Mouse (Mus musculus) hindbrain, postnatal 0 days (tissue): ENCODE data around the gene Cox14. TPM values are rescaled to one million over a fixed set of nuclear protein-coding genes. Genes with fewer than 3 reads are reported as not detected.

Experiments
- ATAC-seq: fragments of 200-750 bp; cut with Nextera tagmentation; 2 replicates; pipeline ENCODE4 v1.8.0; 2017; ENCODE audit warnings: mild to moderate bottlenecking, moderate TSS enrichment, moderate library complexity
- DNase-seq: peaks from one replicate; pipeline ENCODE4 v3.0.0-alpha.2; 2015; ENCODE audit warnings: low spot score
- H3K27ac ChIP-seq: fragments of 300-500 bp; sonication (generic); 2 replicates; pipeline ENCODE4 v1.5.1; 2014; ENCODE audit warnings: mild to moderate bottlenecking
- H3K27me3 ChIP-seq: fragments of 300-500 bp; sonication (generic); 2 replicates; pipeline ENCODE4 v1.6.1; 2014; ENCODE audit warnings: low read length, mixed read lengths; ENCODE audit not compliant: insufficient read depth
- H3K36me3 ChIP-seq: fragments of 300-500 bp; sonication (generic); 2 replicates; pipeline ENCODE4 v1.6.1; 2014; ENCODE audit warnings: low read length, mixed read lengths; ENCODE audit not compliant: insufficient read depth
- H3K4me1 ChIP-seq: fragments of 300-500 bp; sonication (generic); 2 replicates; pipeline ENCODE4 v1.6.1; 2014; ENCODE audit warnings: antibody characterized with exemption, low read length, mixed read lengths; ENCODE audit not compliant: insufficient read depth
- H3K4me2 ChIP-seq: fragments of 300-500 bp; sonication (generic); 2 replicates; pipeline ENCODE4 v1.6.1; 2014; ENCODE audit warnings: low read depth, mild to moderate bottlenecking, low read length, moderate library complexity, mixed read lengths
- H3K4me3 ChIP-seq: fragments of 300-500 bp; sonication (generic); 2 replicates; pipeline ENCODE4 v1.5.1; 2014; ENCODE audit warnings: low read length
- H3K9ac ChIP-seq: fragments of 300-500 bp; sonication (generic); replicated peaks from 2 replicates; pipeline ENCODE4 v1.6.1; 2014; ENCODE audit warnings: mild to moderate bottlenecking, low read length, moderate library complexity, mixed read lengths
- H3K9me3 ChIP-seq: fragments of 300-500 bp; sonication (generic); 2 replicates; pipeline ENCODE4 v1.6.1; 2016; ENCODE audit warnings: low read length, mixed read lengths
- CTCF ChIP-seq: IDR thresholded peaks from 2 replicates; pipeline ENCODE4 v1.5.1; 2016; ENCODE audit warnings: antibody characterized with exemption, control low read depth, low read depth
- WGBS: fragments of 180-500 bp; shearing (Covaris S2); extraction: QIAGEN DNeasy Blood & Tissue Kit; methylation state at CpG from one replicate; pipeline ENCODE4 v1.1.7; 2014; 5-methylcytosine and 5-hydroxymethylcytosine counted together
- polyA plus RNA-seq: library from polyadenylated mRNA; unstranded; fragments of >200 nt; fragmentation: Nextera tagmentation; extraction: Ambion mirVana; gene quantifications from 2 replicates; pipeline ENCODE4 v1.2.1, GENCODE M21; 2015
- total RNA-seq: library from RNA; depleted of rRNA; stranded (reverse); fragments of >200 nt; gene quantifications from 2 replicates; pipeline ENCODE4 v1.2.3, GENCODE M21; 2014

Gene Cox14
- total and polyA plus RNA-seq, 2 experiments from 2014 or later: 101 to 201 TPM

DNA sequence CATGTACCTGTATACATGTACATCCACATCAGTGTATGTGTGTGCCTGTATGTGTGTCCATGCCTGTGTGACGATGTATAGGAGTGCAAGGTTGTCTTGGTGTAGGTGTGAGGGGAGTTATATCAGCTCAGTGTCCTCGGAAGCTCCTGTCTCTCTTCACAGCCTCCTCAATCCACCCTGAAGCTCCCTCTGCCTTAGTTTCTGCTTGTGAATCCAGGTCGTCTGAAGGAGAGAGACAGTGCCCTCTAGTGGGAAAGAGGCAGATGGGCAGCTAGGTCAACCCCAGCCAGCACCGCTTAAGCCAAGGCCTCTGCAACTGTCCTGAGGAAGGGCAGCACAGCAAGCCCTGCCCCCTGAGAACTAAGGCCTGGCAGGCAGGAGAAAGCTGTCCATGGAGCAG is 36.7 kb upstream of the Cox14 start:
- 2% methylated on average over 4 of the region's 4 CpGs for WGBS
- no peaks in the 10 kb centered on the region for H3K36me3 ChIP-seq

DNA sequence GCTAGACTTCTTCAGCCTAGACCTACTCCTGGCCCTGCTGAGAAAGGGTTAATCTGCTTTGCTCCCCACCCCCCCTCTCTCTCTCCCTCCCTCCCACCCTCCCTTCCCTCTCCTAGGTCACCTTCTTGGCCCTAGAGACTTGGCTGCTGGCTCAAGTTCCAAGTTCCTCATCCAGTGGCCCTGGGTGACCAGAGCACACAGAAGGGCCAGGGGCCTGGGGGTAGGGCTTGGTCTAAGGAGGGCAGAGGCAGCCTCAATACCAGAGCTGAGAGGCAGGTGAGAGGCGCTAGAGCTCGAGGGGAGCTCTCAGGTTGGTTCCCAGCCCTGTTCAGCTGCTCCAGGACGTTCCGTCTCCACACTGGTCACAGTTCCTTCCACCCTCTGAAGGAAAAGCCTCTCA is 34.5 kb upstream of the Cox14 start:
- no peak overlapping the region for H3K27ac ChIP-seq
- H3K9me3 ChIP-seq: no peaks in the 10 kb centered on the region
- H3K36me3 ChIP-seq: no peaks in the 10 kb centered on the region
- H3K9ac ChIP-seq: no peak overlapping the region
- H3K4me1 ChIP-seq: no peaks in the 10 kb centered on the region
- H3K4me3 ChIP-seq: no peak overlapping the region
- 25% methylated on average over 4 of the region's 4 CpGs for WGBS
- no peak for DNase-seq
- ATAC-seq: no peak
- H3K4me2 ChIP-seq: no peak overlapping the region
- no peaks in the 10 kb centered on the region for H3K27me3 ChIP-seq
- no peak for TF ChIP-seq CTCF

More for the DNA sequence above, 36.7 kb upstream of the Cox14 start:
- H3K4me3 ChIP-seq: no peak overlapping the region
- no peaks in the 10 kb centered on the region for H3K4me1 ChIP-seq
- no peak overlapping the region for H3K27ac ChIP-seq
- no peaks in the 10 kb centered on the region for H3K9me3 ChIP-seq
- no peak overlapping the region for H3K9ac ChIP-seq
- TF ChIP-seq CTCF: peak; percentile 96
- peak; percentile 86 for DNase-seq
- H3K4me2 ChIP-seq: no peak overlapping the region
- no peaks in the 10 kb centered on the region for H3K27me3 ChIP-seq
- peak; percentile 57; the same call in 1 of the 2 replicates for ATAC-seq

DNA sequence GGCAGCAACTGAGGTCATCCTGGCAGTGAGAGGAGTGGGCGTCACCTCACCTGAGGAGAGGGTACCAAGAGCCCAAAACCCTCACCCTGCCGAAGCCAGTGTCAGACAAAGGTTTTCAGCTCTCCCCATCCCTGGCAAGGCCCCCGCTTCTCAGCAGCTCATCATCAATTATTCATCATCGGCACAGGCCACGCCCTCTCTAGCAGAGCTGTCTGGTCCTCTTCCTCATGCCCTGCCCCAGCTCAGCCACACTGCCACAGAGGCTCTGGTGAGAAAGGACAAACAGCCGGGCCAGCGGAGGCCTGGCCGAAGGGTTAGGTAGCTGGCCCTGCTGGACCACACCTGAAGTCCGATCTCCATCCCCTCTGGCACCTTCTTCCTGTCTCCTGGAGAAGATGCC is 33.4 kb upstream of the Cox14 start:
- Histone ChIP-seq H3K4me2 (no peak overlapping the region), H3K4me3 (no peak overlapping the region)
- peak; percentile 39 for DNase-seq

DNA sequence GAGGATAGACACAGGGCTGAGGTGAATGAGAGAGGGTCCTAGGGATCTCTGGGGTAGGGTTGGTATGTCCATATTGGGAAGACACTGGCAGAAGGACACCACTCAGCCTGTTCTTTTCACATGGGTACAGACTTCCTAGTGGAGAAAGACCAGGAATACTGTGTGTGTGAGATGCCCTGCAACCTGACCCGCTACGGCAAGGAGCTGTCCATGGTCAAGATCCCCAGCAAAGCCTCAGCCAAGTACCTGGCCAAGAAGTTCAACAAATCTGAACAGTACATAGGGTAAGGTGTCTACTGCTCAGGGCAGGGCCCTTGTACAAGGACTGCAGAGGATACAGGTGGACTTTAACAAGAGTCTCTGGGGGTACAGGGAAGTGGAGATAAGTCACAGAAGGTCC is 28.1 kb upstream of the Cox14 start:
- Histone ChIP-seq H3K4me3 (no peak overlapping the region), H3K9me3 (no peaks in the 10 kb centered on the region), H3K4me2 (no peak overlapping the region), H3K4me1 (0 out of 2 replicates have a peak, but pooled peaks cover 2% of the 10 kb centered on the region), H3K9ac (no peak overlapping the region), H3K27ac (no peak overlapping the region), H3K36me3 (peaks cover 10% of the 10 kb centered on the region; the same call in 1 of the 2 replicates), H3K27me3 (no peaks in the 10 kb centered on the region)
- WGBS: 47% methylated on average over 2 of the region's 2 CpGs
- ATAC-seq (no peak), DNase-seq (no peak)
- TF ChIP-seq CTCF: no peak

More for the DNA sequence above, 33.4 kb upstream of the Cox14 start:
- H3K9me3 ChIP-seq: no peaks in the 10 kb centered on the region
- H3K36me3 ChIP-seq: peaks cover 3% of the 10 kb centered on the region; the same call in 1 of the 2 replicates
- TF ChIP-seq CTCF: no peak
- H3K27ac ChIP-seq: no peak overlapping the region
- ATAC-seq: peak; percentile 46; the same call in 1 of the 2 replicates
- no peaks in the 10 kb centered on the region for H3K4me1 ChIP-seq
- 42% methylated on average over 9 of the region's 9 CpGs for WGBS
- H3K9ac ChIP-seq: no peak overlapping the region
- no peaks in the 10 kb centered on the region for H3K27me3 ChIP-seq

DNA sequence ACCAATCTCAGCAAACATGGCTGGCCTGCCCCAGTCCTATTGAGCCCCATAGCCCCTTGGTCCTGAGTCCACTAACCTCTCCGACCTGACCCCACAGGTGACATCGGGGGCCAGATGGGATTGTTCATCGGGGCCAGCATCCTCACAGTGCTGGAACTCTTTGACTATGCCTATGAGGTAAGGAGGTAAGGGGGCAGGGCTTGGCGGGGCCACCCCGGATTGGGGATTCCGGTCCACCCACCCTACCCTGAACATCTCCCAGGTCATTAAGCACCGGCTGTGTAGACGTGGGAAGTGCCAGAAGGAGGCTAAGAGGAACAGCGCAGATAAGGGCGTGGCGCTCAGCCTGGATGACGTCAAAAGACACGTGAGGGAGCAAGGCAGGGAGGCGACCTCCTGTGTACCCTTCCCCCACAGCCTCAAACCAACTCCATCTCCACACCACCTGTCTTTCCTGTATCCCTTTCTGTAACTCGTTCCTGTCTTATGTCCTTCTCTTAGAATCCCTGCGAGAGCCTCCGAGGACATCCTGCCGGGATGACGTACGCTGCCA is 26.8 kb upstream of the Cox14 start:
- Histone ChIP-seq H3K4me3 (no peak overlapping the region), H3K4me2 (no peak overlapping the region), H3K27ac (no peak overlapping the region), H3K27me3 (no peaks in the 10 kb centered on the region), H3K4me1 (peaks cover 9% of the 10 kb centered on the region; the same call in 1 of the 2 replicates), H3K36me3 (peaks cover 10% of the 10 kb centered on the region; the same call in 1 of the 2 replicates), H3K9me3 (no peaks in the 10 kb centered on the region), H3K9ac (no peak overlapping the region)
- ATAC-seq: no peak
- 46% methylated on average over 20 of the region's 20 CpGs for WGBS
- DNase-seq: no peak
- no peak for TF ChIP-seq CTCF

DNA sequence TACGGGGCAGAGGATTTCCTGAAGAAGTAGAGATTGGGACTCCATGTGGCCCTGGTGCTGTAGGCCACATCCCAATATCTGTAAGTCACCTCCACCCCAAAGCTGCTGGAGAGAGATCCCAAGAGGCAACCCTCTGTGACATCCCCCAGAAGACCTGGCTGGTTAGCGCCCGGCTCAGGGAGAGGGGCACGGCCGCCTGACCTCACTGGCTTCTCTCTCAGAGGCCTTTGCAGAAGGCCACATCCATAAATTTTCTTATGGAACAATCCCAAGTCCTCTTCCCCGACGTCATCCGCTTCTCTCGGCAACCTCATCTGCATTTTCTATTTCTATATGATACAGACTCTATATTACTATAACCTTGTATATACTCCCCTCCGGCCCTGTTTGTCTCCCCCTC is 25.7 kb upstream of the Cox14 start:
- no peak for TF ChIP-seq CTCF
- Histone ChIP-seq H3K27ac (no peak overlapping the region), H3K9me3 (no peaks in the 10 kb centered on the region), H3K4me3 (no peak overlapping the region), H3K36me3 (peaks cover 13% of the 10 kb centered on the region; the same call in 1 of the 2 replicates), H3K9ac (no peak overlapping the region), H3K4me2 (no peak overlapping the region), H3K27me3 (no peaks in the 10 kb centered on the region), H3K4me1 (peaks cover 14% of the 10 kb centered on the region; the same call in 1 of the 2 replicates)
- ATAC-seq: no peak
- WGBS: 83% methylated on average over 10 of the region's 10 CpGs
- no peak for DNase-seq
